Mouse (Mus musculus) brain, embryonic 14.5 days (tissue): Measurements from ENCODE around the gene Mindy1.

ENCODE experiments used
- CTCF ChIP-seq: fragments of 200-500 bp; IDR thresholded peaks from 2 replicates; pipeline ENCODE4 v1.5.1; 2012; ENCODE audit warnings: inconsistent platforms, mild to moderate bottlenecking, moderate library complexity, borderline replicate concordance; ENCODE audit not compliant: insufficient read depth, insufficient read length; ENCODE audit errors: extremely low read depth
- POLR2A ChIP-seq: fragments of 200-500 bp; IDR thresholded peaks from 2 replicates; pipeline ENCODE4 v1.6.1; 2012; ENCODE audit warnings: mild to moderate bottlenecking, inconsistent platforms, borderline replicate concordance; ENCODE audit not compliant: poor library complexity, insufficient read depth, insufficient read length, severe bottlenecking; ENCODE audit errors: extremely low read depth

DNA sequence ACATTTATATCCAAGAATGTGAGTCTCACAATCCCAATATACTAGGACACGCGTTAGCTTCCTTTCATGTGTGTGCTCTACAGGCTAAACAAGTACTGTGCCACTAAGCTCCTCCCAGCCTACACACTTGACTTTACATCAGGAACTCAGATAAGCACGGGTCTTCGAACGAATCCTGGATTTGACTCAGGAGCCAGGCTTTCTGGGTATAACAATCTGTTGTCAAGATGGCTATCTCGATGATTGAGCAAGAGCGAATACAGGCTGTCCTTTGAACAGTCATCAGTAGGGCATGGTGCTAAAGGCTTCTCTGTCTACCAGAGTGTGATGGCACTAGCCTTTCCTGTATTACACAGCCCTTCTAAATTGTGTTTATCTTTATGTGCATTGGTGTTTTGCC lies 16.9 kb downstream of the Mindy1 start:
- TF ChIP-seq POLR2A (no peak), CTCF (no peak)
